Mouse (Mus musculus): Measurements from ENCODE around the gene Fam76b.

GRCm38 (mm10) chr9:13867646-13868045 is 40.1 kb downstream of the Fam76b start:
- TF ChIP-seq CTCF (IDR thresholded peaks at IDR 0.05; ENCODE audit: low read depth) (no peak), EP300 (IDR thresholded peaks at IDR 0.05; ENCODE audit: low read depth) (no peak)

Data from liver, embryonic 14.5 days (tissue).